Mouse (Mus musculus) forebrain, embryonic 10.5 days (tissue): Measurements from ENCODE around the gene Rfx5. TPM values are rescaled to one million over a fixed set of nuclear protein-coding genes. Genes with fewer than 3 reads are reported as not detected.

Source experiments
- microRNA-seq: library from miRNA; unstranded; fragments of <30 nt; microRNA quantifications from one replicate; pipeline ENCODE4, GENCODE M21; 2017
- polyA plus RNA-seq: library from polyadenylated mRNA; unstranded; fragments of >200 nt; fragmentation: Nextera tagmentation; extraction: Ambion mirVana; gene quantifications from 2 replicates; pipeline ENCODE4 v1.2.1, GENCODE M21; 2016

Gene Rfx5
- polyA plus RNA-seq, 1 experiment from 2014 or later: 5.2 TPM

Small RNAs within 50 kb of the gene (microRNA-seq; reads per million reads assigned to microRNA genes)
- 1.2 reads per million for gene Mir7013

Other genes starting within 250 kb of the Rfx5 start
- gene Cgn, start 167.6 kb upstream of the Rfx5 start, polyA plus RNA-seq: 9.1 and 10.3 TPM in 2 replicates
- 18.5 and 20.3 TPM in 2 replicates for gene Pogz, start 116.5 kb upstream of the Rfx5 start, polyA plus RNA-seq
- gene Psmb4, start 67.1 kb upstream of the Rfx5 start, polyA plus RNA-seq: 345 and 349 TPM in 2 replicates
- gene Selenbp1, start 21.0 kb upstream of the Rfx5 start, polyA plus RNA-seq: 2.5 and 2.7 TPM in 2 replicates
- gene Pi4kb, start 20.7 kb downstream of the Rfx5 start, polyA plus RNA-seq: 20.1 and 21.7 TPM in 2 replicates
- gene Zfp687, start 61.4 kb downstream of the Rfx5 start, polyA plus RNA-seq: 42.1 and 44.3 TPM in 2 replicates
- 346 and 351 TPM in 2 replicates for gene Psmd4, start 88.5 kb downstream of the Rfx5 start, polyA plus RNA-seq
- gene Pip5k1a, start 152.9 kb downstream of the Rfx5 start, polyA plus RNA-seq: 19.0 and 19.5 TPM in 2 replicates
- 275 and 276 TPM in 2 replicates for gene Vps72, start 156.9 kb downstream of the Rfx5 start, polyA plus RNA-seq
- 0.77 and 1.00 TPM in 2 replicates for gene Tmod4, start 170.4 kb downstream of the Rfx5 start, polyA plus RNA-seq
- 75.8 and 80.7 TPM in 2 replicates for gene Scnm1, start 179.9 kb downstream of the Rfx5 start, polyA plus RNA-seq
- gene Lysmd1, start 180.0 kb downstream of the Rfx5 start, polyA plus RNA-seq: 12.6 and 13.3 TPM in 2 replicates
- gene Tnfaip8l2, start 188.3 kb downstream of the Rfx5 start, polyA plus RNA-seq: 1.4 and 1.5 TPM in 2 replicates
- 3.9 and 4.2 TPM in 2 replicates for gene Sema6c, start 206.4 kb downstream of the Rfx5 start, polyA plus RNA-seq